Mouse (Mus musculus) MEL (cell line): ENCODE measurements at regions not wholly inside any gene's neighbourhood (a gene's known extent, or its start where the extent isn't known, plus 50 kb on each side); places are given as distances from the start of the nearest gene placed in this dataset.

ENCODE experiments used
- DNase-seq: peaks from one replicate; pipeline ENCODE4 v3.0.0; 2011; ENCODE audit warnings: low read depth, low spot score
- H3K27ac ChIP-seq: 2 replicates; pipeline ENCODE4 v1.5.1; 2012; ENCODE audit warnings: low read depth, mild to moderate bottlenecking, control low read depth, low read length, moderate library complexity; ENCODE audit not compliant: control insufficient read depth
- H3K27me3 ChIP-seq, 2 experiments: fragments of 150-350 bp in 1 of 2; sonication (generic) in 1 of 2; 2 replicates each; pipeline ENCODE4 v1.6.1; 2012; ENCODE audit warnings: low read length in 2 of 2, mild to moderate bottlenecking in 2 of 2, improper control_type of control experiment in 1 of 2, moderate library complexity in 1 of 2; ENCODE audit not compliant: insufficient read depth in 2 of 2, control insufficient read depth in 1 of 2
- H3K36me3 ChIP-seq, 2 experiments: 2 replicates each; pipeline ENCODE4 v1.6.1; 2012 to 2014; ENCODE audit warnings: low read length in 2 of 2, improper control_type of control experiment in 1 of 2, inconsistent platforms in 1 of 2, mild to moderate bottlenecking in 1 of 2; ENCODE audit not compliant: insufficient read depth in 2 of 2, control insufficient read depth in 1 of 2
- H3K4me1 ChIP-seq, 2 experiments: fragments of 150-350 bp in 1 of 2; sonication (generic) in 1 of 2; 2 replicates each; pipeline ENCODE4 v1.6.1; 2012; ENCODE audit warnings: low read length in 2 of 2, improper control_type of control experiment in 1 of 2, mild to moderate bottlenecking in 1 of 2; ENCODE audit not compliant: insufficient read depth in 2 of 2, control insufficient read depth in 1 of 2
- H3K4me3 ChIP-seq, 2 experiments: fragments of 150-350 bp in 1 of 2; sonication (generic) in 1 of 2; 2 replicates each; pipeline ENCODE4 v1.5.1; 2012; ENCODE audit warnings: low read depth in 2 of 2, low read length in 2 of 2, mild to moderate bottlenecking in 2 of 2, moderate library complexity in 2 of 2, control low read depth in 1 of 2, improper control_type of control experiment in 1 of 2; ENCODE audit not compliant: control insufficient read depth in 1 of 2, insufficient read depth in 1 of 2
- H3K79me2 ChIP-seq: 2 replicates; pipeline ENCODE4 v1.6.1; 2012; ENCODE audit warnings: mild to moderate bottlenecking, low read length, moderate library complexity; ENCODE audit not compliant: control insufficient read depth, poor library complexity, insufficient read depth
- H3K9ac ChIP-seq: 2 replicates; pipeline ENCODE4 v1.6.1; 2012; ENCODE audit warnings: low read depth, mild to moderate bottlenecking, control low read depth, low read length, moderate library complexity; ENCODE audit not compliant: control insufficient read depth, poor library complexity, severe bottlenecking
- H3K9me3 ChIP-seq: fragments of 150-350 bp; sonication (generic); replicated peaks from 2 replicates; pipeline ENCODE4 v1.6.1; 2012; ENCODE audit warnings: mild to moderate bottlenecking, low read length, improper control_type of control experiment, moderate library complexity; ENCODE audit not compliant: insufficient read depth
- CHD1 ChIP-seq: IDR thresholded peaks from 2 replicates; pipeline ENCODE4 v1.6.1; 2012; ENCODE audit warnings: low read depth, mild to moderate bottlenecking, inconsistent platforms, low read length, improper control_type of control experiment
- CHD2 ChIP-seq: IDR thresholded peaks from 2 replicates; pipeline ENCODE4 v1.6.1; 2011; ENCODE audit warnings: low read length, improper control_type of control experiment
- E2F4 ChIP-seq: IDR thresholded peaks from 2 replicates; pipeline ENCODE4 v1.6.1; 2011; ENCODE audit warnings: low read depth, low read length, improper control_type of control experiment, borderline replicate concordance
- ETS1 ChIP-seq: IDR thresholded peaks from 2 replicates; pipeline ENCODE4 v1.6.1; 2012; ENCODE audit warnings: low read depth, mild to moderate bottlenecking, inconsistent platforms, low read length, improper control_type of control experiment, moderate library complexity
- JUND ChIP-seq: IDR thresholded peaks from 2 replicates; pipeline ENCODE4 v1.6.1; 2011; ENCODE audit warnings: low read depth, mild to moderate bottlenecking, improper control_type of control experiment, low read length
- KAT2A ChIP-seq: conservative IDR thresholded peaks from 2 replicates; pipeline ENCODE4 v1.6.1; 2012; ENCODE audit warnings: low read depth, low read length, improper control_type of control experiment, inconsistent platforms
- MAFK ChIP-seq: IDR thresholded peaks from 2 replicates; pipeline ENCODE4 v1.6.1; 2011; ENCODE audit warnings: low read depth, mild to moderate bottlenecking, low read length, improper control_type of control experiment, borderline replicate concordance
- MAZ ChIP-seq: IDR thresholded peaks from 2 replicates; pipeline ENCODE4 v1.6.1; 2012; ENCODE audit warnings: low read depth, mild to moderate bottlenecking, inconsistent platforms, low read length, improper control_type of control experiment
- MYB ChIP-seq: IDR thresholded peaks from 2 replicates; pipeline ENCODE4 v1.6.1; 2011; ENCODE audit warnings: mild to moderate bottlenecking, low read depth, low read length, improper control_type of control experiment
- NELFE ChIP-seq: IDR thresholded peaks from 2 replicates; pipeline ENCODE4 v1.6.1; 2011; ENCODE audit warnings: low read depth, low read length, improper control_type of control experiment
- POLR2A ChIP-seq, 2 experiments: IDR thresholded peaks; 2 replicates each; pipeline ENCODE4 v1.6.1; 2011 to 2012; ENCODE audit warnings: low read length in 2 of 2, mild to moderate bottlenecking in 2 of 2, control low read depth in 1 of 2, improper control_type of control experiment in 1 of 2, low read depth in 1 of 2, moderate library complexity in 1 of 2; ENCODE audit not compliant: control insufficient read depth in 1 of 2, insufficient read depth in 1 of 2, poor library complexity in 1 of 2
- RCOR1 ChIP-seq: IDR thresholded peaks from 2 replicates; pipeline ENCODE4 v1.6.1; 2012; ENCODE audit warnings: low read depth, mild to moderate bottlenecking, inconsistent platforms, low read length, improper control_type of control experiment
- SIN3A ChIP-seq: IDR thresholded peaks from 2 replicates; pipeline ENCODE4 v1.6.1; 2012; ENCODE audit warnings: low read length, improper control_type of control experiment, inconsistent platforms
- SMC3 ChIP-seq: IDR thresholded peaks from 2 replicates; pipeline ENCODE4 v1.6.1; 2011; ENCODE audit warnings: low read depth, low read length, improper control_type of control experiment
- TBP ChIP-seq: IDR thresholded peaks from 2 replicates; pipeline ENCODE4 v1.8.0; 2011; ENCODE audit warnings: low read depth, low read length, improper control_type of control experiment
- TCF12 ChIP-seq: IDR thresholded peaks from 2 replicates; pipeline ENCODE4 v1.6.1; 2014; ENCODE audit warnings: low read depth, mild to moderate bottlenecking, inconsistent platforms, low read length, improper control_type of control experiment, moderate library complexity
- UBTF ChIP-seq: IDR thresholded peaks from 2 replicates; pipeline ENCODE4 v1.6.1; 2012; ENCODE audit warnings: low read depth, mild to moderate bottlenecking, inconsistent platforms, low read length, improper control_type of control experiment, moderate library complexity, borderline replicate concordance; ENCODE audit not compliant: insufficient read depth
- USF1 ChIP-seq: IDR thresholded peaks from 2 replicates; pipeline ENCODE4 v1.6.1; 2014; ENCODE audit warnings: low read depth, mild to moderate bottlenecking, inconsistent platforms, low read length, improper control_type of control experiment, moderate library complexity
- USF2 ChIP-seq, 2 experiments: IDR thresholded peaks; 2 replicates each; pipeline ENCODE4 v1.6.1; 2011 to 2012; ENCODE audit warnings: improper control_type of control experiment in 2 of 2, low read length in 2 of 2, borderline replicate concordance in 1 of 2, inconsistent platforms in 1 of 2, low read depth in 1 of 2, mild to moderate bottlenecking in 1 of 2; ENCODE audit not compliant: insufficient read depth in 1 of 2
- ZC3H11A ChIP-seq: IDR thresholded peaks from 2 replicates; pipeline ENCODE4 v1.6.1; 2012; ENCODE audit warnings: low read depth, mild to moderate bottlenecking, inconsistent platforms, low read length, improper control_type of control experiment
- ZNF384 ChIP-seq: IDR thresholded peaks from 2 replicates; pipeline ENCODE4 v1.6.1; 2012; ENCODE audit warnings: low read depth, mild to moderate bottlenecking, inconsistent platforms, low read length, improper control_type of control experiment

- Histone ChIP-seq H3K4me3 (no peak overlapping the region), H3K9ac (no peak overlapping the region), H3K27me3 (no peaks in the 10 kb centered on the region), H3K79me2 (no peaks in the 10 kb centered on the region), H3K9me3 (no peaks in the 10 kb centered on the region), H3K4me1 (no peaks in the 10 kb centered on the region), H3K36me3 (no peaks in the 10 kb centered on the region), H3K27ac (no peak overlapping the region)
- no peak for DNase-seq
- TF ChIP-seq MAZ (no peak), TBP (no peak), SMC3 (no peak), CHD2 (no peak), CHD1 (no peak), NELFE (no peak), TCF12 (no peak), ZC3H11A (no peak), ETS1 (no peak), UBTF (no peak), USF1 (no peak), KAT2A (no peak), JUND (no peak), MYB (no peak), MAFK (no peak)
Measured at GRCm38 (mm10) chr10:16664483-16664882, 1058.5 kb upstream of the Cited2 start.

- H3K9me3 ChIP-seq, result no peaks in the 10 kb centered on the region
- H3K9ac ChIP-seq, result no peak overlapping the region
- no peak overlapping the region for H3K4me3 ChIP-seq
- DNase-seq, result peak; percentile 15
- H3K27me3 ChIP-seq, result no peaks in the 10 kb centered on the region
- no peak for TF ChIP-seq E2F4
- no peak for TF ChIP-seq SIN3A
- TF ChIP-seq USF2 (IDR thresholded peaks at IDR 0.05; ENCODE audit: borderline replicate concordance in 1 of 2, insufficient read depth in 1 of 2, low read depth in 1 of 2, low read length in 2 of 2), result no peak
- no peak for TF ChIP-seq TCF12
- no peak for TF ChIP-seq JUND
- no peak for TF ChIP-seq UBTF
- no peak for TF ChIP-seq ETS1
- no peak for TF ChIP-seq CHD2
- no peak for TF ChIP-seq POLR2A (IDR thresholded peaks at IDR 0.05; ENCODE audit: control insufficient read depth in 1 of 2, insufficient read depth in 1 of 2, low read depth in 1 of 2, low read length in 2 of 2, poor library complexity in 1 of 2)
- TF ChIP-seq RCOR1, result no peak
- no peak for TF ChIP-seq ZNF384
- H3K27ac ChIP-seq, result no peak overlapping the region
- H3K4me1 ChIP-seq, result no peaks in the 10 kb centered on the region
- no peaks in the 10 kb centered on the region for H3K36me3 ChIP-seq
- H3K79me2 ChIP-seq, result no peaks in the 10 kb centered on the region
Measured at GRCm38 (mm10) chr10:16670286-16670685, 1052.7 kb upstream of the Cited2 start.
